Mouse (Mus musculus) bone marrow macrophage, adult 2 months (primary cell): ENCODE measurements around the gene Cd200.

Source experiments
- CTCF ChIP-seq: IDR thresholded peaks from 2 replicates; pipeline ENCODE4 v1.5.1; 2012; ENCODE audit warnings: low read depth, mild to moderate bottlenecking, low read length, moderate library complexity
- POLR2A ChIP-seq: IDR thresholded peaks from 2 replicates; pipeline ENCODE4 v1.6.1; 2012; ENCODE audit warnings: mild to moderate bottlenecking, low read depth, low read length, borderline replicate concordance

- TF ChIP-seq CTCF (no peak), POLR2A (no peak)
These were observed 76.3 kb downstream of the Cd200 start for GRCm38 (mm10) chr16:45332591-45332990.
